Mouse (Mus musculus) ovary, postnatal 14 days (tissue): Measurements from ENCODE around the gene Wbp2nl.

Source experiments
- DNase-seq: peaks from one replicate; pipeline ENCODE4 v3.0.0; 2022; ENCODE audit warnings: low spot score

The Wbp2nl gene

DNA sequence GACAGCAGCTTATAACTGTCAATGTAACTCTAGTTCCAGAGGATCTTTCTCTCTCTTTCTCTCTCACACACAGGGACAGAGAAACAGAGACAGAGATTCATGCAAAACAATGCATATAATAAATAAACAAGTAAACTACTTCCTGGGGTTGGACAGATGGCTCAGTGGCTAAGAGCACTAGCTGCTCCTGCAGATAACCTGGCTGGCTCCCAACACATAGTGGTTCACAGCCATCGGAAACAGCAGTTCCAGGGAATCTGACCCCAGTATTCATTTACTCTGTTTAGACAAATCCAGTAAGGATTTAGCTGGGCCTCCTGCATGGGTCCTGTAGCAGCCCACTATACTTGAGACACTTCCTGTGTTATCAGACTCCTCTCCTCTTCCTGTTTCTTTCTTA, 20.9 kb downstream of the Wbp2nl start:
- DNase-seq, result no peak

DNA sequence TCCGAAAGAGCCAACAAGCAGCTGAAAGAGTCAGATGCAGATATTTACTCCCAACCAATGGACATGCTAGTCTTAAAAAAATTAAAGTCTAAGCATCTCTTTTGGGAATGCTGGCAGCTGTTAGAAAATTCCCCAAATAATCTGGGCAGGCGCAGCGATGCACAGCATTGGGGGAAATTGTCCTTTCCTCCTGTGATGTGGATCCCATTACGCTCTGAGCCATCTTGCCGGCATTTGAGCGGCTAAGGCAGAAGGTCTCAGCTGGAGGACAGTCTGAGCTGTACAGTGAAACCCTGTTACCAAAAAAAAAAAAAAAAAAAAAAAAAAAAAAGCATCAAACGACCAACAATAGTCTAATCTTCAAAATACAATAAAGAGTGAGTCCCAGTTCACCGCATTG, 23.4 kb downstream of the Wbp2nl start:
- DNase-seq, result no peak

DNA sequence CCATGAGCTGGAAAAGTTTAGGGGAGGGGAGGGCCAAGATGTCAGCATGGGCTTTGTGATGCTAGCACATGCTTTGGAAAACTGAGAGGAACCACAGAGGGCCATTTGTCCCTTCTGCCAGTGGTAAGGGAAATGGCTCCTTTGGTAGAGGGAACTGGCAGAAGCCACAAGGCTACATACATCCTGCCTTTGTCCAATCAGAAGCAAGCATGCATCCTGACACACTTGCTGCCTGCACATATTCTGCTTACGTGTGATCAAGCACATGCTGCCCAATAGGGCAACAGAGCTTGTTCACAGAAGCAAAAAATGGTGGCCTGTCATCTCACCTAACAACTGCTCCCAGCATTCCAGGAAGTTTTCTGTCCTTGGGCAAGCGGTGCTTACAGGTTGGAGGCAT, 26.6 kb downstream of the Wbp2nl start:
- no peak for DNase-seq

DNA sequence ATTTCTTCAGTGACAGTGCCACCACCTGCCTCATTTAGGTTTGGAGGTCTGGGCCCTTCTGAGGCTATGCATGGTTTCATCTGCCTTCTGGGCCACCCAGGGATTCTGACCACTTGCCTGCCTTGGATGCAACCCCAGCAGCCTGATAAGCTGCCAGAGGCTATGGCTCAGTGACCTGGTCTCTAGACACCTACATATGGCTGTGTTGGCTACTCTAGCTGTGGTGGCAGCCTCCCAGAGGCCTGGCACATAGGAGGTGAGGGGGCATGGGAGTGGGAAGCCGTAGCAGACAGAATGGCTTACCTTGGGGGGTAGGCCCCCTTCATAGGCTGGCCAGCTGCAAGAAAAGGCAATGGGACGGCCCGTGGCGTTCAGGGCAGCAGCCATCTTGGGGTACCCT, 36.4 kb downstream of the Wbp2nl start:
- DNase-seq, result no peak

DNA sequence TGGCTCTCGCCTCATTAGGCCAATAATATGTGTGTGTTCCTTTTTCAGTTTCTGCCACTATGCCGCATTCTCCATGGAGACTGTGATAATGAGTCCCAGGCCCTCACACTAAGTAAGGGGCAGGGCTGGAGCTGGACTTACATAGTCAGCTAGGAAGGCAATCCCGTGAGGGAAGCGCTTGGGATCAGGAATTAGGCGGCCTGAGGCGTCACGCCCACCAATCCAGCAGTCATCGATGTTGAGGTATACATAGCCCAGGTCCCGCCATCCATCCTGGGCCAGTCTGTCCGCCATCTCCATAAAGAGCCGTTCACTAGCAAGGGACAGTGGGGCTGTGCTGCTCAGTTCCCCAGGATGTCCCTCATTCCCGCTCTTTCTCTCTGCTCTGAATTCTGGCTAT, 37.9 kb downstream of the Wbp2nl start:
- no peak for DNase-seq

DNA sequence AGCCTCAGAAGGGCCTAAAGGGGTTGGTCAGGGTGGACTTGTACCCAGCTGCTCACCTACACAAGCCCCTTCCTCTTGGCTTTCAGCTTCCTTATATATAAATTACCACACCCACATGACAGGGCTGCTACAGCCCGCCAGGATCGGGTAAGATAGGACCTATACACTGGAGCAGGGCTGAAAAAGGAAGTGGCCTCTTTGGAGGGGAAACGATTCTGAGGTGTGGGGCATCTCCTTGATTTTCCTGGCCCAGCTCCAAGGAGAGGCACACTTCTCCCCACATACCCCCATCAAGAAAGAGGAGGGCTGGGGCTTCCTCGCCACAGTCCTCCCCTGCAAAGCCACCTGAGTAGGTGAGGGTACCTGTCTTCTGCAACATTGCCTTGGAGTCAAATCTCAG, 39.1 kb downstream of the Wbp2nl start:
- DNase-seq, result no peak

DNA sequence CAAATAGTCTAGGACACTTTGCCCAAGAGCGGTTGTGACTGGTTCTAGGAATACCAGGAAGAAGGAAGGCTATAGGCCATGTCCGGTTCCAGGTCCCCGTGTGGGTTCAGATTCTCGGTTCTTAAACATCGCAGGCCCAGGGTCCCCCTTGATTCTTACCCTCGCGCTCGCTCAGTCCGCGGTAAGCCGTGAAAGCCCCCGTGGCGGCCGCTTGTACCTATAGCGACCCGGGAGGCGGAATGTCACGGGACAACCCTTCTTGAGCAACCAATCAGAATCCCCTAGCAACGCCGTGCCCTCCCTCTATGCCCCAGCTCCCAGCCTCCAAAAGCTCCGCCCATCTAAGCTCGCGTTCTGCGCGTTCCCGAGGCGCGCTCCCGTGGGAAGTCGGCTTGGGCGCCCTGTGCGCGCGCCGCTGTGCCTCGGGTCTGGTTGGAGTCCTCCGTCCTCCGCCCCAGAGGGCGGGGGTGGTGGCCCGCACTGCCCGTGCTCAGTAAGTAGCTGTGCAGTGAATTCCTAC, 39.9 kb downstream of the Wbp2nl start, which contains the start of the genes Naga, Pheta2 and Smdt1:
TSS of gene Naga (minus strand) at position 333 of the 520 bp plus-strand sequence.
TSS of gene Pheta2 (plus strand) at position 350 of the 520 bp plus-strand sequence.
TSS of gene Smdt1 (plus strand) at position 367 of the 520 bp plus-strand sequence.
- peak; percentile 96 for DNase-seq

DNA sequence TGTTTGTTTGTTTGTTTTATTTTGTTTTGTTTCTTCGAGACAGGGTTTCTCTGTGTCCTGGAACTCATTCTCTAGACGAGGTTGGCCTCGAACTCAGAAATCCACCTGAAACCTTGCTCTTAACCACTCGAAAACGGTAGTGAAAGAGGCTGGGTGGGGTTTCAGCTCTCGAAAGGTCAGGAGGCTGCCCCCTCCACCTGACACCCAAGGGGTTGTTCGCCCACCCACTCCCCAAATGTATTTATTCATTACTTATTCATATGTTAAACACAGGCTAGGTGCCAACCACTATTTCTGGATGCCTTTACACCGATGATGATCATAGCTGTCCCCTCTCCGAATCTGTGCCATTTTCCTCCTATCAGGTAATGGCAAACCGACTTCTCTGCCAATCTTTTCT, 40.4 kb downstream of the Wbp2nl start:
- no peak for DNase-seq

DNA sequence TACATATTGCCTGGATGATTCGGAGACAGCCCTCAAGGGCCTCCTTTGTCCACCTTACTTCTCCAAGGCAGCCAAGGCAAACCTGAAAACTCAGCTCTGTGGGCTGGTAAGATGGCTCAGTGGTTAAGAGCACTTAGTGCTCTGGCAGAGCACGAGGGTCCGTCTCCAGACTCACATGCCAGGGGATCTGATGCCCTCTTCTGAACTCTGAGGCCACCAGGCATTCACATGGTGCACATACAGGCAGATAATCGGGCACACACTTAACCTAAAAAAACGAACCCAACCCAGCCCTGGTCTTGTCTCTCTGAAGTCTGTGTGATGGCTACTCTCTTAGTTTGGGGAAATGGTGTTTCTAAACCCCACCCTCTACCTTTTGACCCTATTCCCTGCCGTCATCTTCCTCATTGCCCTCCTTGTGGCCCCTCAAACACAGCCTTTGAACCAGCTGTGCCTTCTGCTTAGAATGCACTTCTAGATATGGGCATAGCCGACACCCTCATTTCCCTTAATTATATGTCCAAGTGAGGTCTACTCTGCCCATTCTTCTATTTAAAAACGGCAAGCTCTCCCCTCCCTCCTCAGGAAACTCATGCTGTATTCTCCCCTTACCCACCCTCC, 41.0 kb downstream of the Wbp2nl start:
- no peak for DNase-seq

DNA sequence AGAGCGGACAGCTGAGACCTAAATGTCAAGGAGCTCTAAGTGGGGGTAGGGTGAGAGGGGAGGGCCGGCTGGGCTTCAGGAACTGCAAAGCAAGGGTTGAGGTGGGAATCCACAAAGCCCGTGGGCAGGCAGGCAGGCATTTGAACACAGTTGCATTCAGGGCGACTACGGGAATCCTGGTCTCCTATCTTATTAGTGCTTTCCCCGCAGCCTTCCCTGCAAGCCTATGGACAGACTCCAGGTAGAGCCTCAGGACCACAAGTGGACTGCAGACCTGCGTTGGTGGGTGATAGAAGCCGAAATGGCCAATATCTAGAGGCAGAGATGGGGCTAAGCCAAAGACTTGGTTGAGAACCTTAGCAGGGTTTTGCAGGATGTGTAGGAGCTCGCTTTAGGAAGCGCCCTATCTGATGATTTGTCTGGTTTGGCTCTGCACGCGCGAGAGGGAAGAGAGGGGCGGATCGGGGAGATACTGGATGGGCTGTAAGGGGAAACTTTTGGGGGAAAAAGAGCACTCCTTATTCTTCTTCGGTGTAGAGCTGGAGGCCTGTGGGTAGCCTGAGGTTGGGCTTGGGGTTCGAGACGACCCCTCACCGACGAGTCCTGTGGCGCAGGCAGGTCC, 41.8 kb downstream of the Wbp2nl start:
- DNase-seq, result no peak

DNA sequence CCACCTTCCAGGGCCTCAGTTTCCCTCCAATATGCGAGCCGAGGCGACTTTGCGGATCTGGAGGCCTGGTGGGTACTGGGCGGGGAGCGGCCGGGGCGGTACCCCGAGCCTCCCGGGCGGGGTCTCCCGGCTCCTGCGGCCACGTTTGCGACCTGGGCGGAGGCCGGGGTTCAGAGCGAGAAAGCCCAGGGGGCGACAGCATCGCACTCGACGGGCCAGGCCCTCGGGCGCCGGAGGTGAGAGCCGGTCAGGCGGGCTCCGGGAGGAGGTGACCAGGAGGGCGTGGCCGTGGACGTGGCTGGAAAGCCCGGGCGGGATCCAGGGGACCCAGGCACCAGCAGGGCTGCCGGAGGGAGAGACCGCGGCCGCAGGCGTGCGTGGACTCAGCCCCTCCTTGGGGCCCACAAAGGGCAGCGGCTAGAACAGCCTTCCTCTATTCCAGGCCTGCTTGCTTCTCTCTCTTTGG, 42.3 kb downstream of the Wbp2nl start:
- DNase-seq, result peak; percentile 58

DNA sequence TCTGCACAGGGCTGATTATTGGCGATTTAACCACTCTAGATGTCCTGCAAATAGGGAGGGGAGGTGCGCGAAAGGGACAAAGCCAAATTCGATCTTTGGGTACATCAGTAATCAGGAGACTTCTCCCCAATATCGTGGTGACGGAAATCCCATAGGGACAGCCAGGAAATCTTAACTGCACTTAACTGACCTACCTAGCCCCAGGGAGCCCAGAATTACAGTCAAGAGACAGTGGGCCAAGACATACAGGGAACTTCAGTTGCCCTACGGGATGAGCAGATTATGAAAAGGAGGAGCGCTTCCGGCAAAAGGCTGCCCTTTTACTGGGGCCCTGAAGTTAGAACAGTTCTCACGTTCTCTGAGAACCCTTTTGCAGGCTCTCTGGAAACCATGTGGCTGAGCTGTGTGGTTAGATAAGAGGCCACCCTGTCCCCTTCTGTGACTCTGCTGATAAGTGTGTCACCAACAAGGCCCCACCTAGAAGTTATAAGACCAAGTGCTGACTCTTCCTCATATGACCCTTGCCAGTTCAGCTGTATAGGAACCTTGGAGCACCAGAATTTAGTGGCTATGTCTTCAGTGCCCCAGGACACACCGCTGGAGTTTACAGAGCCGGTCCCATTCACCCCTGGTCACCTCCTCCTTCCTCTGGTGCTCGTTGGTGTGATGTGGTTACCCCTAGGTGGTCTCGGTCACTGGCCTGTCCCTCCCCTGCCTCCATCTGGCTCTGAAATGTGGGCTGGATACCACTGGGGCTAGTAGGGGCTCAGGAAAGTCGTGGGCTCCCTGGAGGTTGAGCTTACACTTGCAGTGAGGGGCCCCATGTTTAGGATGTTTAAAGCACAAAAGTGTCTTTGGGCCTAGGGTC, 43.2 kb downstream of the Wbp2nl start:
- DNase-seq, result no peak

DNA sequence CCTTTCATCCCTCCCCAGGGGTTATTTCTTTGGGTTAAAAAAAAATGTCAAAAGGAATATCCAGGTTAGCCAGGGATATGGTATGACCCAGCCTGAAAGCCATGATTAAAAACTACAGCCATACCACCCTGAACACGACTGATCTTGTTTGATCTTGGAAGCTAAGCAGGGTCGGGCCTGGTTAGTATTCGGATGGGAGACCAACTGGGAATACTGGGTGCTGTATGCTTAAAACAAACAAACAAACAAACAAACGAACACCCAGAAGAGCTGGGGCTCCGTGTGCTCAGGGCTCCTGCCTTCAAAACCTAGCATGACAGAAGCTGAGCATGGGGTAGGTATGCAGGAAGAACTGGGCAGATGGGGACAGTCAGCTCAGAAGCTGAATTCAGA, 43.8 kb downstream of the Wbp2nl start:
- no peak for DNase-seq

DNA sequence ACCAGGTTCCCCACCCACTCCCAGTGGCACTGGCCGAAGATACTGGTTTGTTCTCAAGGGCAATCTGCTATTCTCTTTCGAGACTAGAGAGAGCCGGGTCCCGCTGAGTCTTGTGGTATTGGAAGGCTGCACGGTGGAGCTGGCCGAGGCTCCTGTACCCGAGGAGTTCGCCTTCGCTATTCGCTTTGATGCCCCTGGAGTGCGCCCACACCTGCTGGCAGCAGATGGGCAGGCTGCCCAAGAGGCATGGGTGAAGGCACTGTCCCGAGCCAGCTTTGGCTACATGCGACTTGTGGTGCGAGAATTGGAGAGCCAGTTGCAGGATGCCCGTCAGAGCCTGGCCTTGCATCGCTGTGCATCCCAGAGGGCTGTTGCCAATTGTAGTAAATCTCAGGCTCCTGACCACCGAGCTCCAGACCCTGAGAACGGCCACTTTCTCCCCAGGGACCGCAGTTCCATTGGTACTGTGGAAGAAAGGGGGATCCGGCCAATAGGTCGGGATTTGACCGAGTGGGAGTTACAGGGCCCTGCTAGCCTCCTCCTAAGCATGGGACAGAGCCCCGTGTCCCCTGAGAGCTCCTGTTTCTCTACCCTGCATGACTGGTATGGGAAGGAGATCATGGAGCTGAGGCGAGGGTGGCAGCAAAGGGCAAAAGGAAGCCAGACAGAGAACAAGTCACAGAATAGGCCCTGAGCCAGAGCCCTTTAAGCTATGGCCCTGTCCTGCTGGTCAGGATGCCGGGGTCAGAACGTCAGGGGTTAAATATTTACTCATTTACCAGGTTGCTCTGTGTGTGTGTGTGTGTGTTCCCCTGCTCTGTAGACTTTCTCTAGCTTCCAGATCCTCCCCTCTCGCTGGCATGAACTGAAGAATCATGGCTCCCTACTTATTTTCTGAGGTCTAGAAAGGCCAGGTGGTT, 44.9 kb downstream of the Wbp2nl start:
- DNase-seq, result no peak

DNA sequence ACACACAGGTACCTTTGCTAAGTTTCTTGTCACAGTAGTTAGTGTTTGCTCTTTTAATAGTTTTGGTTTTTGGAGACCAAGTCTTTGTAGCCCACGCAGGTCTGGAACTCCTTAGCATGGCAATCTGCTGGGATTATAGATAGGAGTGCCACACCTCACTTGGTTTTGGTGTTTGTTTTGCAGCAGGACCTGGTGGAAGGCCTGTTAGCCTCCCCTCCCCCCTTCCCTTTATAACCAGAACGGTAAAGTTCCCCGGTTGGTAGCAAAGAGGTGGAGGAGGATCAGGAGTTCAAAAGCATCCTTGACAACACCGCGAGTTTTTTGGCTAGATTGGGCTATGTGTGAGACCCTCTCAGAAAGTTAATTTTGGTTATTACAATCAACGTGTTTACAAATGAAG, 46.2 kb downstream of the Wbp2nl start:
- no peak for DNase-seq

DNA sequence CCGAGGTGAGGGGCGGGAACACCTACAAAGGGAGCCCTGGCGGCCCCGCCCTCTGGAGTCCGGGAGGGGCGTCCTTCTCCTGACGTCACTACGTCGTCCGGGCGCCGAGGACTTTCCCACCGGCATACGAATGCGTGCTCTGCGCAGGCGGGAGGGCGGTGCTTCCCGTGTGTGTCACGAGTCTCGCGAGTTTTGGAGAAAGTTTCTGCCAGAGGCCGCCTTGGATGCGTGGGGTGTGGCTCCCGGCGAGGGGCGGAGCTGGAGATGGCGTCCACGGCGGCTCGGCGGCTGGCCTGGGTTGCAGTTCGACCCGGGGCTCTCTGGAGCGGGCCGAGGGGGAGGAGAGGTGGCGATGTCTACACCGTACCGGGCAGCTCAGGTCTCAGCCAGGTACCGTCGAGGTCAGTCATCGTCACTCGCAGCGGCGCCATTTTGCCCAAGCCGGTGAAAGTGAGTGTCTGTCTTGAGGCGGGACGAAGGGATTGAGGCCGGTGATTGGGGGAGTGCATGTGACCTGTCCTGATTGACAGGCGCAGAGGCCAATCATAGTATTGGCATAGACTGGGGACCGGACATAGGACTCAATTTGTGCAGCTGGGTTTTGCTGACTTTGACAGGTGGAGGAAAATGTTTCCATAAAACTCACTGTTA, 47.2 kb downstream of the Wbp2nl start:
- peak; percentile 94 for DNase-seq

DNA sequence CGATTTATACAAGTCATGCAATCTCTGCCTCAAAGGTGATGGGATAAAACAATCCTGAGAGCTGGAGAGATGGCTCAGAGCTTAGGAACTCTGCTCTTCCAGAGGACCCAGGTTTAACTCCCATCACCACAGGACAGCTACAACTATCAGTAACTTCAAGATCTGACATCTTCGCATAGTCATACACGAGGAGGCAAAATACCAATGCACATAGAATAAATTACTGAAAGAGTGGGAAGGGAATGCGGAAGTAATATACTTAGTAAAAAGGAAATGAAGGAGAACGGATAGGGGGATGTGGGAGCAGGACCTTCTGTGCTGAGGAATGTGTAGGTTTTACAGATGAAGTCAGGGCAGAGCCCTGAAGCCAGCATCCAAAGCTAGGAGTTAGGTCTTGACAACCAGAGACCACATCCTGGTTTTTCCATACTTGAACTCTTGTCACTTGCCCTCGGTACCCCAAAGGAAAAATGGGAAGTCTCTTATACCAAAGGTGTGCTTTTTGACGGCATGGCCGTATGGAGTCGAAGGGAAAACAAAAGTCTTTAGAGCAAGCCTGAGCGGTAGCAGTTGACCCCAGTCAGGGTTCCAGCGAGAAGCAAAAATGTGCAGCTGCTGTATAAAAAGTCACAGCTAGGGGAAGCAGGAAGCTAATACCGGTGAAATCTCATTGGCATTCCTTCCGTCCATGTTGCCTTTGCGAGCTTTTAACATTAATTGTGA, 48.0 kb downstream of the Wbp2nl start:
- no peak for DNase-seq

DNA sequence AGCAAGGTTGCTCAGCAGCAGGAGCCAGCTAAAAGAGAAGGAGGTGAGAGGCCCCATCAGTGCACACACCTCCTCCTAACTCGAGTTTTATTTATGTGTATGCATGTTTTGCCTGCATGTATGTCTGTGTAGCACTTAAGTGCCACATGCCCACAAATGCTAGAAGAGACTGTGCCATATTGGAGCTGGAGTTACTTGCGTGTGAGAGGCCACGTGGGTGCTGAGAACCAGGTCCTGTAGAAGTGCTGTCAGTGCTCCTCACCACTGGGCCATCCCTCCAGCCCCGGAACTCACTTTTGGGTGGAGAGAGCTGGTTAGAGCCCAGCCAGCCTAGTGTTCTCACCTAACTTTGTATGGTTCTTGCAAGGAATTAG, 48.5 kb downstream of the Wbp2nl start:
- DNase-seq, result no peak

DNA sequence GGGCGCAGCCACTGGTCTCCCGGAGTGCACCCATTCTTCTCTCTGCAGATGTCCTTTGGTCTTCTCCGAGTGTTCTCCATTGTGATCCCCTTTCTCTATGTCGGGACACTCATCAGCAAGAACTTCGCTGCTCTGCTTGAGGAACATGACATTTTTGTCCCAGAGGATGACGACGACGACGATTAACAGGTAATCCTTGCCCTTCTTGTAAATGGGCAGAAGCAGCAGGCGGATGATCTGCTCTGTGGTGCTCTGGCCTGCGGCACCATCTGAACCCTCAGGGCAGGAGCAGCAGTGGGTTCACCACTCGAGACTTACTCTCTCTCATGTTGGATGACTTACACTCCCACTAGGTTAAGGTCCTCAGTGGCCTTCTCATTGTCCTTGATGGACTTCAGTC, 49.1 kb downstream of the Wbp2nl start:
- no peak for DNase-seq

DNA sequence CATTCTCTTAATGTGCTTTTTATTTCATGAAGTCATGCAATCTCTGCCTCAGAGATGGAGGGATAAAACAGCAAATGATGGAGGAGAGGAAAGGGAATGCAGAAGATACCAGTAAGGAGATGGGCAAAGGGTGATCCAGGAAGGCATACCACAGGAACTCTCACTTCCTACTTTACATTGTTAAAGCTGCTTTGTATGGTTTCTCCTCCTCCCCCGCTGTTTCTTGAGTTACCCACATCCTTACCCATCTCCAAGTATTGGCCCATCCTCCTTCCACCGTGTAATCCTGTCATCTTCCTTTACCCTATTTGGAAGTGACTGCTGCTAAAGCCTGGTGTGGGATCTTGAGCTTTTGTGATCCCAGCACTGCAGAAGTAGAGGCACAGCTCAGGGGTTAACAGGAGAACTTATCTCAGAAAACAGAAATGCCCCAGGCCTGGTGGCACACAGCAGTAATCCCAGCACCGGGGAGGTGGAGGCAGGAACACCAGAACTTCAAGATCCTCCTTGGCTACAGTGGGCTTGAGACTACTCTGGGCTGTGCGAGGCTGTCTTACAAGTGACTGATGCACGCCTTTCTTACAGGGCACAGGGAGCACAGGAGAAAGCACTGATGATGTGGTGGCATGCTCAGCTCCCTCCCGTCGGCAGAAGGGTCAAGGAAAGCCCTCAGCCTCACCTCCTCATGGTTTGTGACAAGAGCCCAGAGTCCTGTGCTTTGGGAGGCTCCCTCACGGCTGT, 49.7 kb downstream of the Wbp2nl start:
- DNase-seq, result no peak
